Mouse (Mus musculus): Measurements from ENCODE around the gene Srd5a3. TPM values are rescaled to one million over a fixed set of nuclear protein-coding genes. Genes with fewer than 3 reads are reported as not detected.

Gene Srd5a3
- polyA plus RNA-seq, 2 experiments: 31.6 to 32.0 TPM

DNA sequence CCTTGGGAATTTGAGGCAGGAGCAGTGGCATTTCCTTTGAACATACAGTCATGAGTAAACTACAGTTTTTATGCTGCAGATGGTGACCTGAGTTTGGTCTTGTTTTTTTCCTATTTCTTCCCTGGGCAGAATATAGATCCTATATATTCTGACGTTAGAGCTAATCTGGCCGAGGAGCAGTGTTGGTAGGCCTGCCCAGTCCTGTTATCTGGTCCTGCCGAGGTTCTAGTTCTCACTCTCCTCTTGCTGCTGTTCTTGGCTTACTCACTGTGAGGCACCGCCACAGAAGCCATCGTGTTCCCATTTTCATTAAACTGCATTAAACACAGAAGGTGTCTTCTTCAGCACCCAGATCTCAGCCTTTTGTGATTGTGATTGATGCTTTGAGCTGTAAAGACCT is 47.8 kb downstream of the Srd5a3 start:
- H3K27me3 ChIP-seq (ENCODE audit: control insufficient read depth, insufficient read depth, low read length): no peaks in the 10 kb centered on the region
- no peaks in the 10 kb centered on the region for H3K9me3 ChIP-seq (ENCODE audit: control insufficient read depth, low read length)
- H3K4me3 ChIP-seq (replicated peaks; ENCODE audit: low read length): no peak overlapping the region
- peaks cover 16% of the 10 kb centered on the region for H3K4me1 ChIP-seq (ENCODE audit: control insufficient read depth, insufficient read depth, low read length)
- no peak for ATAC-seq (ENCODE audit: low FRiP score, low read depth)
- 83% methylated on average over 5 of the region's 5 CpGs for WGBS
- no peak overlapping the region for H3K9ac ChIP-seq (ENCODE audit: low read depth, low read length, severe bottlenecking)
- H3K36me3 ChIP-seq (ENCODE audit: control insufficient read depth, insufficient read depth, low read length): peaks cover 14% of the 10 kb centered on the region
- H3K27ac ChIP-seq (replicated peaks; ENCODE audit: low read depth, low read length): no peak overlapping the region
- TF ChIP-seq POLR2A (IDR thresholded peaks at IDR 0.05; ENCODE audit: borderline replicate concordance, extremely low read depth, insufficient read depth, insufficient read length): no peak
- no peak for DNase-seq (ENCODE audit: low spot score)
- no peak overlapping the region for H3K4me2 ChIP-seq (replicated peaks; ENCODE audit: low read depth, low read length, severe bottlenecking)

GRCm38 (mm10) chr5:76190609-76191008 is 50.5 kb downstream of the Srd5a3 start:
- no peak overlapping the region for H3K9ac ChIP-seq (ENCODE audit: low read depth, low read length, severe bottlenecking)
- no peak for DNase-seq (ENCODE audit: low spot score)
- H3K36me3 ChIP-seq (ENCODE audit: control insufficient read depth, insufficient read depth, low read length): peaks cover 22% of the 10 kb centered on the region
- no peaks in the 10 kb centered on the region for H3K9me3 ChIP-seq (ENCODE audit: control insufficient read depth, low read length)
- 87% methylated on average over 4 of the region's 4 CpGs for WGBS
- H3K4me2 ChIP-seq (replicated peaks; ENCODE audit: low read depth, low read length, severe bottlenecking): no peak overlapping the region
- ATAC-seq (ENCODE audit: low FRiP score, low read depth): no peak
- H3K27ac ChIP-seq (replicated peaks; ENCODE audit: low read depth, low read length): no peak overlapping the region
- TF ChIP-seq POLR2A (IDR thresholded peaks at IDR 0.05; ENCODE audit: borderline replicate concordance, extremely low read depth, insufficient read depth, insufficient read length): no peak
- H3K4me3 ChIP-seq (replicated peaks; ENCODE audit: low read length): no peak overlapping the region
- H3K27me3 ChIP-seq (ENCODE audit: control insufficient read depth, insufficient read depth, low read length): no peaks in the 10 kb centered on the region
- H3K4me1 ChIP-seq (ENCODE audit: control insufficient read depth, insufficient read depth, low read length): peaks cover 8% of the 10 kb centered on the region

DNA sequence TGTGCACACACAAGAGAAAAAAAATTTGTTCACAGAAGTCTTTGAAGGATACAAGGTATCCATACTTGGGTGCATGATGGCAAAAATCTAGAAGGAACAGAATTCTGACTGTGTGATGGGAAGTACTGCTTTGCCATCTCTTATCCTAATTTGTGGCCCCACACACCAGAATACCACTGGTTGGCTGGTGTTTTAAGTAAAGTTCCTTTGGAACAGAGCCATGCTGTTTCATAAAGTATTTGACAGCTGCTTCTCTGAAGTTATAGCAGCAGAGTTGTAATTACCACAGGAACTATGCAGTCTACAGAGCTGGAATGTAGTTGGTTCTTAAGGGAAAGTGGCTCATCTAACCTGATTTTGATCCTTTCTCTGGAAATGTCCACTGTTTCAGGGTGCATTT is 53.0 kb downstream of the Srd5a3 start:
- H3K4me3 ChIP-seq (replicated peaks; ENCODE audit: low read length): no peak overlapping the region
- ATAC-seq (ENCODE audit: low FRiP score, low read depth) (no peak), DNase-seq (ENCODE audit: low spot score) (no peak)
- H3K27me3 ChIP-seq (ENCODE audit: control insufficient read depth, insufficient read depth, low read length): no peaks in the 10 kb centered on the region
- H3K9me3 ChIP-seq (ENCODE audit: control insufficient read depth, low read length): no peaks in the 10 kb centered on the region
- H3K4me1 ChIP-seq (ENCODE audit: control insufficient read depth, insufficient read depth, low read length): no peaks in the 10 kb centered on the region
- no peak overlapping the region for H3K27ac ChIP-seq (replicated peaks; ENCODE audit: low read depth, low read length)
- H3K36me3 ChIP-seq (ENCODE audit: control insufficient read depth, insufficient read depth, low read length): peaks cover 30% of the 10 kb centered on the region
- H3K4me2 ChIP-seq (replicated peaks; ENCODE audit: low read depth, low read length, severe bottlenecking): no peak overlapping the region
- H3K9ac ChIP-seq (ENCODE audit: low read depth, low read length, severe bottlenecking): no peak overlapping the region
- no peak for TF ChIP-seq POLR2A (IDR thresholded peaks at IDR 0.05; ENCODE audit: borderline replicate concordance, extremely low read depth, insufficient read depth, insufficient read length)

GRCm38 (mm10) chr5:76194377-76194945 is 54.4 kb downstream of the Srd5a3 start:
- Histone ChIP-seq H3K9ac (ENCODE audit: low read depth, low read length, severe bottlenecking) (no peak overlapping the region), H3K4me3 (replicated peaks; ENCODE audit: low read length) (no peak overlapping the region), H3K27me3 (ENCODE audit: control insufficient read depth, insufficient read depth, low read length) (no peaks in the 10 kb centered on the region), H3K4me2 (replicated peaks; ENCODE audit: low read depth, low read length, severe bottlenecking) (no peak overlapping the region), H3K36me3 (ENCODE audit: control insufficient read depth, insufficient read depth, low read length) (peaks cover 33% of the 10 kb centered on the region), H3K9me3 (ENCODE audit: control insufficient read depth, low read length) (no peaks in the 10 kb centered on the region), H3K27ac (replicated peaks; ENCODE audit: low read depth, low read length) (no peak overlapping the region), H3K4me1 (ENCODE audit: control insufficient read depth, insufficient read depth, low read length) (no peaks in the 10 kb centered on the region)
- TF ChIP-seq POLR2A (IDR thresholded peaks at IDR 0.05; ENCODE audit: borderline replicate concordance, extremely low read depth, insufficient read depth, insufficient read length): no peak
- no peak for DNase-seq (ENCODE audit: low spot score)
- no peak for ATAC-seq (ENCODE audit: low FRiP score, low read depth)
- WGBS: 77% methylated on average over 6 of the region's 6 CpGs

DNA sequence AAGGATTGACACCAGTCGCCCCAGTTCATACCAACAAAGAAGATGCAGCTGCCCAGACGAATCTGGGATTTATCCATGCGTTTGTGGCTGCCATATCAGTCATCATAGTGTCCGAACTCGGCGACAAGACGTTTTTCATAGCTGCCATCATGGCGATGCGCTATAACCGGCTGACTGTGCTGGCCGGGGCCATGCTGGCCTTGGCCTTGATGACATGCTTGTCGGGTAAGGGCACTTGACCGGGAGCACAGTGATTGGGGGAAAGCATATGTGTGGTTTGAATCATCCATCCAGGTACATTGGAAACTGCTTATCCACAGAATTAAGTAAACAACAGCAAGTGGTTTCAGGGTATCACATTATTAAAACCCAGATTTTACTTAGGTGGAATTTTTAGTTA is 59.3 kb downstream of the Srd5a3 start:
- WGBS: 95% methylated on average over 13 of the region's 13 CpGs
- Histone ChIP-seq H3K36me3 (ENCODE audit: control insufficient read depth, insufficient read depth, low read length) (peaks cover 58% of the 10 kb centered on the region), H3K27me3 (ENCODE audit: control insufficient read depth, insufficient read depth, low read length) (no peaks in the 10 kb centered on the region)

GRCm38 (mm10) chr5:76203171-76203570 is 63.1 kb downstream of the Srd5a3 start:
- no peak for TF ChIP-seq POLR2A (IDR thresholded peaks at IDR 0.05; ENCODE audit: borderline replicate concordance, extremely low read depth, insufficient read depth, insufficient read length)
- H3K27me3 ChIP-seq (ENCODE audit: control insufficient read depth, insufficient read depth, low read length): no peaks in the 10 kb centered on the region
- H3K4me1 ChIP-seq (ENCODE audit: control insufficient read depth, insufficient read depth, low read length): no peaks in the 10 kb centered on the region
- H3K4me2 ChIP-seq (replicated peaks; ENCODE audit: low read depth, low read length, severe bottlenecking): no peak overlapping the region
- H3K27ac ChIP-seq (replicated peaks; ENCODE audit: low read depth, low read length): no peak overlapping the region
- DNase-seq (ENCODE audit: low spot score) (no peak), ATAC-seq (ENCODE audit: low FRiP score, low read depth) (no peak)
- peaks cover 74% of the 10 kb centered on the region for H3K36me3 ChIP-seq (ENCODE audit: control insufficient read depth, insufficient read depth, low read length)
- 88% methylated on average over 3 of the region's 3 CpGs for WGBS
- no peak overlapping the region for H3K9ac ChIP-seq (ENCODE audit: low read depth, low read length, severe bottlenecking)
- no peaks in the 10 kb centered on the region for H3K9me3 ChIP-seq (ENCODE audit: control insufficient read depth, low read length)
- no peak overlapping the region for H3K4me3 ChIP-seq (replicated peaks; ENCODE audit: low read length)

More for the DNA sequence above, 59.3 kb downstream of the Srd5a3 start:
- no peaks in the 10 kb centered on the region for H3K4me1 ChIP-seq (ENCODE audit: control insufficient read depth, insufficient read depth, low read length)
- H3K9me3 ChIP-seq (ENCODE audit: control insufficient read depth, low read length): no peaks in the 10 kb centered on the region
- no peak for DNase-seq (ENCODE audit: low spot score)
- no peak overlapping the region for H3K9ac ChIP-seq (ENCODE audit: low read depth, low read length, severe bottlenecking)
- H3K27ac ChIP-seq (replicated peaks; ENCODE audit: low read depth, low read length): no peak overlapping the region
- no peak for TF ChIP-seq POLR2A (IDR thresholded peaks at IDR 0.05; ENCODE audit: borderline replicate concordance, extremely low read depth, insufficient read depth, insufficient read length)
- H3K4me3 ChIP-seq (replicated peaks; ENCODE audit: low read length): no peak overlapping the region
- no peak overlapping the region for H3K4me2 ChIP-seq (replicated peaks; ENCODE audit: low read depth, low read length, severe bottlenecking)
- ATAC-seq (ENCODE audit: low FRiP score, low read depth): no peak

Other genes with a start within 250 kb of the Srd5a3 start
- 18.4 and 21.1 TPM in 2 replicates for gene Kdr, start 161.8 kb upstream of the Srd5a3 start, polyA plus RNA-seq (2012; rRNA removed)
- gene Kdr, start 161.8 kb upstream of the Srd5a3 start, polyA plus RNA-seq (2014; fragmentation: Nextera tagmentation; extraction: Ambion mirVana): 25.0 and 25.3 TPM in 2 replicates
- 160 and 185 TPM in 2 replicates for gene Tmem165, start 43.6 kb downstream of the Srd5a3 start, polyA plus RNA-seq (2012; rRNA removed)
- 147 and 156 TPM in 2 replicates for gene Tmem165, start 43.6 kb downstream of the Srd5a3 start, polyA plus RNA-seq (2014; fragmentation: Nextera tagmentation; extraction: Ambion mirVana)
- gene Clock, start 164.5 kb downstream of the Srd5a3 start, polyA plus RNA-seq (2012; rRNA removed): 11.7 and 13.3 TPM in 2 replicates
- 15.9 and 18.5 TPM in 2 replicates for gene Clock, start 164.5 kb downstream of the Srd5a3 start, polyA plus RNA-seq (2014; fragmentation: Nextera tagmentation; extraction: Ambion mirVana)
- gene Pdcl2, start 190.9 kb downstream of the Srd5a3 start, polyA plus RNA-seq (2012; rRNA removed): not detected in 2 replicates
- gene Pdcl2, start 190.9 kb downstream of the Srd5a3 start, polyA plus RNA-seq (2014; fragmentation: Nextera tagmentation; extraction: Ambion mirVana): not detected in 2 replicates
- gene Nmu, start 223.5 kb downstream of the Srd5a3 start, polyA plus RNA-seq (2012; rRNA removed): 1.6 and 1.7 TPM in 2 replicates
- gene Nmu, start 223.5 kb downstream of the Srd5a3 start, polyA plus RNA-seq (2014; fragmentation: Nextera tagmentation; extraction: Ambion mirVana): 1.9 and 2.0 TPM in 2 replicates

Data from limb, embryonic 14.5 days (tissue).